Mouse (Mus musculus) cerebellum, adult 2 months (tissue): Measurements from ENCODE around the gene Fam227a.

Experiments used
- CTCF ChIP-seq: fragments of 200-500 bp; IDR thresholded peaks from 2 replicates; pipeline ENCODE4 v1.5.1; 2011; ENCODE audit warnings: low read depth, mild to moderate bottlenecking, control low read depth, low read length, moderate library complexity, borderline replicate concordance; ENCODE audit not compliant: insufficient read depth
- POLR2A ChIP-seq: fragments of 200-500 bp; IDR thresholded peaks from 2 replicates; pipeline ENCODE4 v1.6.1; 2011; ENCODE audit warnings: low read length, control low read depth, borderline replicate concordance; ENCODE audit not compliant: insufficient read depth

DNA sequence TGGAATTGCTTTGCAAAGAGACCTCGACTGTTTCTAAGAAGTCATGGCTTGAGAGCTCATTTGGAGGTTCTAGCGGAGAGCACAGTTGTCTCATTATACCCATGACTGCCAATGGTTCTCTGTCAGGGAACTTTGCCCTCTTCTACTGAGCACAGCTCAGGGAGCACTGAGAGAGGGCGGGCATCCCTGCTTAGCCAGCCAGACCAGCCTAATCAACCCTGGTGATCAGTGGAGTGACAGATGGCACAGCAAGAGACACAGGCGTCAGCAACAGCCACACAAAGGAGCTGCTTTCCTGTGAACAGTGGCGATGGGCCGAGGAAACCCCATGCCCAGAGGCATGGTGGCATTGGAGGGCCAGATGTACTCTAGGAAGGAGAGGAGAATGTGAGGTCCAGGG is 38.3 kb upstream of the Fam227a start:
- TF ChIP-seq POLR2A, result no peak
- TF ChIP-seq CTCF, result no peak
